Mouse (Mus musculus) myocyte (in vitro differentiated cells): Measurements from ENCODE around the gene Socs4.

ENCODE experiments used
- E2F4 ChIP-seq: IDR thresholded peaks from one replicate; pipeline ENCODE4 v1.6.1; 2011; ENCODE audit warnings: mild to moderate bottlenecking, control low read depth, moderate library complexity; ENCODE audit not compliant: insufficient read depth
- POLR2A ChIP-seq: IDR thresholded peaks from one replicate; pipeline ENCODE4 v1.6.1; 2011; ENCODE audit warnings: low read depth, mild to moderate bottlenecking, control low read depth, moderate library complexity; ENCODE audit not compliant: insufficient read length
- POLR2AphosphoS2 ChIP-seq: IDR thresholded peaks from one replicate; pipeline ENCODE4 v1.6.1; 2011; ENCODE audit warnings: low read depth, control low read depth; ENCODE audit not compliant: insufficient read length
- TCF12 ChIP-seq: IDR thresholded peaks from one replicate; pipeline ENCODE4 v1.6.1; 2011; ENCODE audit warnings: mild to moderate bottlenecking, control low read depth; ENCODE audit not compliant: poor library complexity, insufficient read depth, severe bottlenecking
- USF1 ChIP-seq: IDR thresholded peaks from one replicate; pipeline ENCODE4 v1.6.1; 2011; ENCODE audit warnings: low read depth, mild to moderate bottlenecking, control low read depth, moderate library complexity

DNA sequence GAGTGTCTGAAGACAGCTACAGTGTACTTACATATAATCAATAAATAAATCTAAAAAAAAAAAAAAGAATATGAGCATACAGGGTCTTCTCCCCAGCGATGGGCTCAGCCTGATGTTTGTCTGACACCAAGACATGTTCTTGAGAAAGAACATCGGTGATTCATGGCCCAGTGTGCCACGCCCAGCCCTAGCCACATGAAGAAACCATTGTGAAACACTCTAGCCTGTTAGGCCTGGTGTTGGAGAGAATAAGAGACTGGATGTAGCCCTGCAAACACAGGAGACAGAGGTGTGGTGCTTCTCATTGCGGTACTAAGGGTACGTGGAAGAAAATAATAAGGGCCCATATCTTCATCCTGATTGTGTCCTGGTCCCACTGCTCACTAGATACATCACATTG is 50.6 kb downstream of the Socs4 start:
- TF ChIP-seq POLR2AphosphoS2 = no peak
- no peak for TF ChIP-seq POLR2A
- TF ChIP-seq USF1 = no peak
- no peak for TF ChIP-seq E2F4
- no peak for TF ChIP-seq TCF12
